Mouse (Mus musculus) myocyte (in vitro differentiated cells): ENCODE measurements around the gene Cxcl13. TPM values are rescaled to one million over a fixed set of nuclear protein-coding genes. Genes with fewer than 3 reads are reported as not detected.

Experiments
- H3K27me3 ChIP-seq: one replicate; pipeline ENCODE4 v1.6.1; 2011; ENCODE audit not compliant: control insufficient read depth, insufficient read depth, insufficient read length
- H3K36me3 ChIP-seq: one replicate; pipeline ENCODE4 v1.6.1; 2011; ENCODE audit not compliant: control insufficient read depth, insufficient read depth
- H3K4me2 ChIP-seq: one replicate; pipeline ENCODE4 v1.6.1; 2011; ENCODE audit warnings: low read depth, control low read depth
- H3K4me3 ChIP-seq: one replicate; pipeline ENCODE4 v1.5.1; 2011; ENCODE audit warnings: mild to moderate bottlenecking, control low read depth, moderate library complexity
- H3K79me2 ChIP-seq: one replicate; pipeline ENCODE4 v1.6.1; 2011; ENCODE audit not compliant: control insufficient read depth, insufficient read depth
- H3ac ChIP-seq: one replicate; pipeline ENCODE4 v1.6.1; 2011; ENCODE audit not compliant: control insufficient read depth, insufficient read length
- CEBPB ChIP-seq: IDR thresholded peaks from 2 replicates; pipeline ENCODE4 v1.6.1; 2011; ENCODE audit warnings: mild to moderate bottlenecking, moderate library complexity; ENCODE audit not compliant: poor library complexity, insufficient read depth, severe bottlenecking
- E2F4 ChIP-seq: IDR thresholded peaks from one replicate; pipeline ENCODE4 v1.6.1; 2011; ENCODE audit warnings: mild to moderate bottlenecking, control low read depth, moderate library complexity; ENCODE audit not compliant: insufficient read depth
- MAX ChIP-seq: IDR thresholded peaks from one replicate; pipeline ENCODE4 v1.6.1; 2011; ENCODE audit warnings: low read depth, mild to moderate bottlenecking, control low read depth
- MYOD1 ChIP-seq, 3 experiments: IDR thresholded peaks; one replicate each; pipeline ENCODE4 v1.6.1; 2011; ENCODE audit warnings: control low read depth in 2 of 3, low read depth in 2 of 3, mild to moderate bottlenecking in 2 of 3, moderate library complexity in 1 of 3; ENCODE audit not compliant: insufficient read length in 2 of 3, control insufficient read depth in 1 of 3
- MYOG ChIP-seq, 3 experiments: IDR thresholded peaks; one replicate each; pipeline ENCODE4 v1.6.1; 2011; ENCODE audit warnings: control low read depth in 2 of 3, low read depth in 2 of 3, mild to moderate bottlenecking in 2 of 3; ENCODE audit not compliant: insufficient read length in 2 of 3, control insufficient read depth in 1 of 3, insufficient read depth in 1 of 3
- POLR2A ChIP-seq: IDR thresholded peaks from one replicate; pipeline ENCODE4 v1.6.1; 2011; ENCODE audit warnings: low read depth, mild to moderate bottlenecking, control low read depth, moderate library complexity; ENCODE audit not compliant: insufficient read length
- POLR2AphosphoS2 ChIP-seq: IDR thresholded peaks from one replicate; pipeline ENCODE4 v1.6.1; 2011; ENCODE audit warnings: low read depth, control low read depth; ENCODE audit not compliant: insufficient read length
- REST ChIP-seq: IDR thresholded peaks from one replicate; pipeline ENCODE4 v1.6.1; 2011; ENCODE audit warnings: mild to moderate bottlenecking, control low read depth, moderate library complexity; ENCODE audit not compliant: insufficient read depth, insufficient read length
- SRF ChIP-seq: IDR thresholded peaks from one replicate; pipeline ENCODE4 v1.6.1; 2011; ENCODE audit warnings: low read depth; ENCODE audit not compliant: control insufficient read depth, insufficient read length
- TCF12 ChIP-seq: IDR thresholded peaks from one replicate; pipeline ENCODE4 v1.6.1; 2011; ENCODE audit warnings: mild to moderate bottlenecking, control low read depth; ENCODE audit not compliant: poor library complexity, insufficient read depth, severe bottlenecking
- TCF3 ChIP-seq: IDR thresholded peaks from one replicate; pipeline ENCODE4 v1.6.1; 2011; ENCODE audit warnings: low read depth, control low read depth; ENCODE audit not compliant: insufficient read length
- USF1 ChIP-seq: IDR thresholded peaks from one replicate; pipeline ENCODE4 v1.6.1; 2011; ENCODE audit warnings: low read depth, mild to moderate bottlenecking, control low read depth, moderate library complexity
- polyA plus RNA-seq: library from polyadenylated mRNA; unstranded; fragments of >200 nt; fragmentation: generic; extraction: Trizol; gene quantifications from one replicate; pipeline ENCODE4 v1.2.1, GENCODE M21; 2012; ENCODE audit warnings: missing spikeins

Gene Cxcl13
- polyA plus RNA-seq, 1 experiment = 0.95 TPM

- no peaks in the 10 kb centered on the region for H3K36me3 ChIP-seq
- no peaks in the 10 kb centered on the region for H3K79me2 ChIP-seq
Observed at GRCm38 (mm10) chr5:95925931-95926263, 30.9 kb upstream of the Cxcl13 start.

GRCm38 (mm10) chr5:95935035-95935434 lies 21.7 kb upstream of the Cxcl13 start:
- H3K36me3 ChIP-seq = no peaks in the 10 kb centered on the region
- TF ChIP-seq REST = no peak
- TF ChIP-seq MYOD1 (IDR thresholded peaks at IDR 0.05; ENCODE audit: control insufficient read depth in 1 of 3, insufficient read length in 2 of 3, low read depth in 2 of 3) = no peak
- no peak for TF ChIP-seq CEBPB
- no peak for TF ChIP-seq POLR2A
- no peak for TF ChIP-seq SRF
- TF ChIP-seq POLR2AphosphoS2 = no peak
- no peak for TF ChIP-seq USF1
- no peak for TF ChIP-seq MAX
- TF ChIP-seq TCF3 = no peak
- TF ChIP-seq TCF12 = no peak
- TF ChIP-seq MYOG (IDR thresholded peaks at IDR 0.05; ENCODE audit: control insufficient read depth in 1 of 3, insufficient read depth in 1 of 3, insufficient read length in 2 of 3, low read depth in 2 of 3) = no peak
- H3K27me3 ChIP-seq = peaks cover 11% of the 10 kb centered on the region
- no peak overlapping the region for H3K4me3 ChIP-seq
- no peaks in the 10 kb centered on the region for H3K79me2 ChIP-seq
- H3ac ChIP-seq = no peak overlapping the region
- peak overlapping the region; percentile 8 for H3K4me2 ChIP-seq

More at GRCm38 (mm10) chr5:95925931-95926263, 30.9 kb upstream of the Cxcl13 start:
- peaks cover 7% of the 10 kb centered on the region for H3K27me3 ChIP-seq
- no peak overlapping the region for H3K4me3 ChIP-seq
- TF ChIP-seq REST (no peak), USF1 (no peak), CEBPB (no peak), TCF3 (no peak), POLR2AphosphoS2 (no peak), E2F4 (no peak), TCF12 (no peak), MYOD1 (IDR thresholded peaks at IDR 0.05; ENCODE audit: control insufficient read depth in 1 of 3, insufficient read length in 2 of 3, low read depth in 2 of 3) (no peak), SRF (no peak)
- no peak overlapping the region for H3K4me2 ChIP-seq
- H3ac ChIP-seq = no peak overlapping the region

GRCm38 (mm10) chr5:95936068-95936467 lies 20.7 kb upstream of the Cxcl13 start:
- no peaks in the 10 kb centered on the region for H3K79me2 ChIP-seq
- peaks cover 11% of the 10 kb centered on the region for H3K27me3 ChIP-seq
- no peak overlapping the region for H3K4me3 ChIP-seq
- H3K4me2 ChIP-seq = no peak overlapping the region
- no peak overlapping the region for H3ac ChIP-seq
- no peak for TF ChIP-seq USF1
- no peak for TF ChIP-seq TCF12
- TF ChIP-seq MYOD1 (IDR thresholded peaks at IDR 0.05; ENCODE audit: control insufficient read depth in 1 of 3, insufficient read length in 2 of 3, low read depth in 2 of 3) = no peak
- no peak for TF ChIP-seq REST
- TF ChIP-seq POLR2A = no peak
- no peak for TF ChIP-seq E2F4
- no peak for TF ChIP-seq MAX
- no peak for TF ChIP-seq POLR2AphosphoS2
- TF ChIP-seq TCF3 = no peak
- TF ChIP-seq MYOG (IDR thresholded peaks at IDR 0.05; ENCODE audit: control insufficient read depth in 1 of 3, insufficient read depth in 1 of 3, insufficient read length in 2 of 3, low read depth in 2 of 3) = no peak
- TF ChIP-seq CEBPB = no peak
- no peak for TF ChIP-seq SRF
- no peaks in the 10 kb centered on the region for H3K36me3 ChIP-seq

GRCm38 (mm10) chr5:95937129-95937528 lies 19.6 kb upstream of the Cxcl13 start:
- no peaks in the 10 kb centered on the region for H3K36me3 ChIP-seq
- peaks cover 11% of the 10 kb centered on the region for H3K27me3 ChIP-seq
- TF ChIP-seq SRF = no peak
- no peak for TF ChIP-seq REST
- no peak overlapping the region for H3K4me2 ChIP-seq
- no peaks in the 10 kb centered on the region for H3K79me2 ChIP-seq
- no peak overlapping the region for H3K4me3 ChIP-seq
- H3ac ChIP-seq = no peak overlapping the region

- H3K27me3 ChIP-seq = peaks cover 11% of the 10 kb centered on the region
- no peak overlapping the region for H3K4me2 ChIP-seq
- TF ChIP-seq MAX (no peak), USF1 (no peak)
- H3K36me3 ChIP-seq = no peaks in the 10 kb centered on the region
- no peak overlapping the region for H3K4me3 ChIP-seq
- H3ac ChIP-seq = no peak overlapping the region
- H3K79me2 ChIP-seq = no peaks in the 10 kb centered on the region
Observed at GRCm38 (mm10) chr5:95938044-95938625, 18.6 kb upstream of the Cxcl13 start.
